Mouse (Mus musculus) forebrain, embryonic 16.5 days (tissue): ENCODE measurements around the gene 3110082I17Rik. TPM values are rescaled to one million over a fixed set of nuclear protein-coding genes. Genes with fewer than 3 reads are reported as not detected.
"Not testable (repeated sequence)": the region's sequence is repeated elsewhere in the genome, so short reads cannot be mapped to it uniquely, and the experiment has no call there.

Source experiments
- ATAC-seq: fragments of 200-750 bp; cut with Nextera tagmentation; 2 replicates; pipeline ENCODE4 v1.8.0; 2017; ENCODE audit warnings: mild to moderate bottlenecking, moderate library complexity
- H3K27ac ChIP-seq: fragments of 300-500 bp; sonication (generic); 2 replicates; pipeline ENCODE4 v1.5.1; 2014; ENCODE audit warnings: low read length, control low read depth
- H3K27me3 ChIP-seq: fragments of 300-500 bp; sonication (generic); replicated peaks from 2 replicates; pipeline ENCODE4 v1.6.1; 2014; ENCODE audit warnings: low read length; ENCODE audit not compliant: control insufficient read depth, insufficient read depth
- H3K36me3 ChIP-seq: fragments of 300-500 bp; sonication (generic); 2 replicates; pipeline ENCODE4 v1.6.1; 2014; ENCODE audit not compliant: control insufficient read depth, insufficient read depth
- H3K4me1 ChIP-seq: fragments of 300-500 bp; sonication (generic); replicated peaks from 2 replicates; pipeline ENCODE4 v1.6.1; 2014; ENCODE audit warnings: low read length; ENCODE audit not compliant: control insufficient read depth, insufficient read depth
- H3K4me2 ChIP-seq: fragments of 300-500 bp; sonication (generic); 2 replicates; pipeline ENCODE4 v1.6.1; 2014; ENCODE audit warnings: mild to moderate bottlenecking, low read length, control low read depth
- H3K4me3 ChIP-seq: fragments of 300-500 bp; sonication (generic); replicated peaks from 2 replicates; pipeline ENCODE4 v1.5.1; 2014; ENCODE audit warnings: mild to moderate bottlenecking, low read length, control low read depth
- H3K9ac ChIP-seq: fragments of 300-500 bp; sonication (generic); replicated peaks from 2 replicates; pipeline ENCODE4 v1.6.1; 2014; ENCODE audit warnings: low read depth, low read length, control low read depth
- H3K9me3 ChIP-seq: fragments of 300-500 bp; sonication (generic); 2 replicates; pipeline ENCODE4 v1.6.1; 2016; ENCODE audit warnings: low read length; ENCODE audit not compliant: control insufficient read depth
- WGBS: fragments of 180-500 bp; shearing (Covaris S2); extraction: QIAGEN DNeasy Blood & Tissue Kit; methylation state at CpG from one replicate; pipeline ENCODE4 v1.1.7; 2014; 5-methylcytosine and 5-hydroxymethylcytosine counted together
- polyA plus RNA-seq: library from polyadenylated mRNA; unstranded; fragments of >200 nt; fragmentation: Nextera tagmentation; extraction: Ambion mirVana; gene quantifications from 2 replicates; pipeline ENCODE4 v1.2.1, GENCODE M21; 2015

3110082I17Rik gene
- polyA plus RNA-seq, 1 experiment from 2014 or later, result 22.7 TPM

GRCm38 (mm10) chr5:139345364-139345714 is 115.0 kb downstream of the 3110082I17Rik start:
- WGBS, result 9% methylated on average over 5 of the region's 5 CpGs
- peak; percentile 44; the same call in 1 of the 2 replicates for ATAC-seq
- H3K27ac ChIP-seq, result no peak overlapping the region

GRCm38 (mm10) chr5:139344687-139345363 is 115.5 kb downstream of the 3110082I17Rik start:
- WGBS, result under 1% methylated on average over 33 of the region's 33 CpGs
- H3K9me3 ChIP-seq, result no peaks in the 10 kb centered on the region
- peak overlapping the region; percentile 94 for H3K4me2 ChIP-seq
- peaks cover 13% of the 10 kb centered on the region for H3K4me1 ChIP-seq
- H3K36me3 ChIP-seq, result peaks cover 5% of the 10 kb centered on the region
- peak overlapping the region; percentile 92 for H3K9ac ChIP-seq
- H3K27ac ChIP-seq, result peak overlapping the region; percentile 72
- peak overlapping the region; percentile 96 for H3K4me3 ChIP-seq
- peak; percentile 92 for ATAC-seq
- H3K27me3 ChIP-seq, result no peaks in the 10 kb centered on the region

More at GRCm38 (mm10) chr5:139345364-139345714, 115.0 kb downstream of the 3110082I17Rik start:
- no peaks in the 10 kb centered on the region for H3K27me3 ChIP-seq
- H3K4me1 ChIP-seq, result peaks cover 13% of the 10 kb centered on the region
- peak overlapping the region; percentile 94 for H3K4me2 ChIP-seq
- no peaks in the 10 kb centered on the region for H3K9me3 ChIP-seq
- peak overlapping the region; percentile 96 for H3K4me3 ChIP-seq
- peaks cover 5% of the 10 kb centered on the region for H3K36me3 ChIP-seq
- H3K9ac ChIP-seq, result peak overlapping the region; percentile 45

GRCm38 (mm10) chr5:139344021-139344686 is 116.2 kb downstream of the 3110082I17Rik start:
- Histone ChIP-seq H3K4me1 (peaks cover 13% of the 10 kb centered on the region), H3K4me2 (peak overlapping the region; percentile 94), H3K9ac (peak overlapping the region; percentile 92), H3K4me3 (peak overlapping the region; percentile 96), H3K9me3 (no peaks in the 10 kb centered on the region), H3K27me3 (no peaks in the 10 kb centered on the region), H3K36me3 (peaks cover 9% of the 10 kb centered on the region), H3K27ac (peak overlapping the region; percentile 72)
- WGBS, result 3% methylated on average over 12 of the region's 12 CpGs
- peak; percentile 81 for ATAC-seq

GRCm38 (mm10) chr5:139338891-139339290 is 121.4 kb downstream of the 3110082I17Rik start:
- no peak overlapping the region for H3K27ac ChIP-seq
- no peak overlapping the region for H3K4me2 ChIP-seq
- WGBS, result 89% methylated on average over 11 of the region's 11 CpGs
- H3K27me3 ChIP-seq, result no peaks in the 10 kb centered on the region
- peaks cover 7% of the 10 kb centered on the region for H3K4me1 ChIP-seq
- H3K4me3 ChIP-seq, result no peak overlapping the region
- ATAC-seq, result no peak
- peaks cover 23% of the 10 kb centered on the region for H3K36me3 ChIP-seq
- H3K9me3 ChIP-seq, result no peaks in the 10 kb centered on the region
- no peak overlapping the region for H3K9ac ChIP-seq

- H3K36me3 ChIP-seq, result peaks cover 23% of the 10 kb centered on the region
- no peak overlapping the region for H3K9ac ChIP-seq
- no peaks in the 10 kb centered on the region for H3K9me3 ChIP-seq
- no peaks in the 10 kb centered on the region for H3K27me3 ChIP-seq
- WGBS, result 90% methylated on average over 3 of the region's 3 CpGs
- H3K4me3 ChIP-seq, result no peak overlapping the region
- no peak for ATAC-seq
- peaks cover 2% of the 10 kb centered on the region for H3K4me1 ChIP-seq
- no peak overlapping the region for H3K4me2 ChIP-seq
- H3K27ac ChIP-seq, result no peak overlapping the region
Observed at GRCm38 (mm10) chr5:139338403-139338802, 121.9 kb downstream of the 3110082I17Rik start.

- Histone ChIP-seq H3K27ac (no peak overlapping the region), H3K4me1 (no peaks in the 10 kb centered on the region), H3K4me2 (no peak overlapping the region), H3K4me3 (no peak overlapping the region), H3K9me3 (no peaks in the 10 kb centered on the region), H3K9ac (no peak overlapping the region), H3K27me3 (no peaks in the 10 kb centered on the region), H3K36me3 (peaks cover 23% of the 10 kb centered on the region)
- no peak for ATAC-seq
- 79% methylated on average over 13 of the region's 13 CpGs for WGBS
Observed at GRCm38 (mm10) chr5:139337826-139338370, 122.4 kb downstream of the 3110082I17Rik start.

GRCm38 (mm10) chr5:139335634-139336033 is 124.7 kb downstream of the 3110082I17Rik start:
- ATAC-seq, result no peak
- H3K4me1 ChIP-seq, result no peaks in the 10 kb centered on the region
- H3K9me3 ChIP-seq, result no peaks in the 10 kb centered on the region
- no peaks in the 10 kb centered on the region for H3K27me3 ChIP-seq
- no peak overlapping the region for H3K4me2 ChIP-seq
- peaks cover 18% of the 10 kb centered on the region; the same call in 1 of the 2 replicates for H3K36me3 ChIP-seq
- 92% methylated on average over 4 of the region's 4 CpGs for WGBS
- no peak overlapping the region for H3K4me3 ChIP-seq
- no peak overlapping the region for H3K27ac ChIP-seq
- H3K9ac ChIP-seq, result no peak overlapping the region

GRCm38 (mm10) chr5:139334394-139334793 is 125.9 kb downstream of the 3110082I17Rik start:
- H3K9ac ChIP-seq, H3K4me3 ChIP-seq, H3K27ac ChIP-seq, ATAC-seq, H3K9me3 ChIP-seq, H3K4me1 ChIP-seq, H3K4me2 ChIP-seq, H3K27me3 ChIP-seq: not testable (repeated sequence)
- WGBS, result 87% methylated on average over 10 of the region's 10 CpGs
- H3K36me3 ChIP-seq, result peaks cover 16% of the 10 kb centered on the region; the same call in 1 of the 2 replicates

GRCm38 (mm10) chr5:139333301-139334013 is 126.9 kb downstream of the 3110082I17Rik start:
- H3K4me2 ChIP-seq, result no peak overlapping the region
- no peaks in the 10 kb centered on the region for H3K27me3 ChIP-seq
- H3K36me3 ChIP-seq, result peaks cover 12% of the 10 kb centered on the region; the same call in 1 of the 2 replicates
- no peak overlapping the region for H3K4me3 ChIP-seq
- H3K4me1 ChIP-seq, result no peaks in the 10 kb centered on the region
- no peak for ATAC-seq
- no peak overlapping the region for H3K27ac ChIP-seq
- H3K9ac ChIP-seq, result no peak overlapping the region
- 86% methylated on average over 16 of the region's 16 CpGs for WGBS
- H3K9me3 ChIP-seq, result no peaks in the 10 kb centered on the region
